Mouse (Mus musculus) layer of hippocampus, adult 2 months (tissue): ENCODE data around the gene Adra2a. TPM values are rescaled to one million over a fixed set of nuclear protein-coding genes. Genes with fewer than 3 reads are reported as not detected.

ENCODE experiments used
- DNase-seq, 2 experiments: peaks; one replicate each; pipeline ENCODE4 v3.0.0; 2022; ENCODE audit warnings: low spot score in 2 of 2
- H3K27ac ChIP-seq: fragments of 200-600 bp; 2 replicates; pipeline ENCODE4 v1.8.1; 2022
- H3K4me3 ChIP-seq: fragments of 200-600 bp; 2 replicates; pipeline ENCODE4 v1.8.1; 2022; ENCODE audit warnings: mild to moderate bottlenecking
- CTCF ChIP-seq: fragments of 200-600 bp; conservative IDR thresholded peaks from 2 replicates; pipeline ENCODE4 v1.8.1; 2022; ENCODE audit warnings: antibody characterized with exemption, mild to moderate bottlenecking, moderate library complexity
- long read RNA-seq, 2 experiments: library from polyadenylated mRNA; stranded (forward); transcript quantifications; one replicate each; pipeline ENCODE4 v2.0.0; 2021; ENCODE audit warnings: borderline mapping rate in 2 of 2
- total RNA-seq, 2 experiments: library from RNA; stranded (reverse); gene quantifications; 2 replicates each; pipeline ENCODE4 v1.2.3; 2021

Adra2a gene
- 10 to 100 TPM; 10.3 to 12.0 TPM for total RNA-seq
- long read RNA-seq, experiment 1, full-length matches to known transcripts: 6 of 8 reads
- long read RNA-seq, experiment 1, partial matches to known transcripts: 0 of 8 reads
- long read RNA-seq, experiment 1, other reads (novel, unspliced or antisense): 2 of 8 reads
- long read RNA-seq, experiment 2, full-length matches to known transcripts: 10 of 10 reads
- long read RNA-seq, experiment 2, partial matches to known transcripts: 0 of 10 reads
- long read RNA-seq, experiment 2, other reads (novel, unspliced or antisense): 0 of 10 reads

- no peak for DNase-seq
- Histone ChIP-seq H3K27ac (peak within 1 kb of the TSS; percentile 83), H3K4me3 (peak within 1 kb of the TSS; percentile 76)
- no peak for TF ChIP-seq CTCF
Measured at GRCm38 (mm10) chr19:54043851-54044250, at the start of gene Adra2a. Gene Adra2a, plus strand, starts transcription at chr19:54044151.

GRCm38 (mm10) chr19:53994276-53994675 is 49.7 kb upstream of the Adra2a start:
- no peak overlapping the region for H3K4me3 ChIP-seq
- no peak for TF ChIP-seq CTCF
- no peak for DNase-seq
- no peak overlapping the region for H3K27ac ChIP-seq

GRCm38 (mm10) chr19:54010973-54011372 is 33.0 kb upstream of the Adra2a start:
- Histone ChIP-seq H3K4me3 (no peak overlapping the region), H3K27ac (no peak overlapping the region)
- TF ChIP-seq CTCF: no peak
- no peak for DNase-seq

GRCm38 (mm10) chr19:54014999-54015398 is 29.0 kb upstream of the Adra2a start:
- DNase-seq: no peak
- no peak for TF ChIP-seq CTCF
- Histone ChIP-seq H3K4me3 (no peak overlapping the region), H3K27ac (no peak overlapping the region)

DNA sequence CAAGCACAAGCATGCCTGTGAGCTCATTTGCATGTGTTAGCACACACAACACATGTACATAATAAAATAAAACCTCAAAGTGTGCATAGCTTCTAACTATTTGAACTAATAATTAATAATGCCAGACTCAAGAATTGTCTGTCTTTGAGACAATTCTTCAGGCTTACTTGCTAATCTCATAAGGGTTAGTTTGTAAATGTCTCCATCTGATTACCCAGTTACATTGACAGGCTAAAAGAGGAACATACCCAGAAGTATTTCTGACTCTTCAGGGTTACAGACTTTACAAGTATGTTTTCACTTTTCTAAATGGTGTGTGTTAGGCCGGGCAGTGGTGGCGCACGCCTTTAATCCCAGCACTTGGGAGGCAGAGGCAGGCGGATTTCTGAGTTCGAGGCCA is 28.4 kb upstream of the Adra2a start:
- no peak for TF ChIP-seq CTCF
- Histone ChIP-seq H3K27ac (no peak overlapping the region), H3K4me3 (no peak overlapping the region)
- no peak for DNase-seq

- Histone ChIP-seq H3K27ac (no peak overlapping the region), H3K4me3 (no peak overlapping the region)
- DNase-seq: no peak
- TF ChIP-seq CTCF: no peak
Measured at GRCm38 (mm10) chr19:54035100-54035499, 8.9 kb upstream of the Adra2a start.

DNA sequence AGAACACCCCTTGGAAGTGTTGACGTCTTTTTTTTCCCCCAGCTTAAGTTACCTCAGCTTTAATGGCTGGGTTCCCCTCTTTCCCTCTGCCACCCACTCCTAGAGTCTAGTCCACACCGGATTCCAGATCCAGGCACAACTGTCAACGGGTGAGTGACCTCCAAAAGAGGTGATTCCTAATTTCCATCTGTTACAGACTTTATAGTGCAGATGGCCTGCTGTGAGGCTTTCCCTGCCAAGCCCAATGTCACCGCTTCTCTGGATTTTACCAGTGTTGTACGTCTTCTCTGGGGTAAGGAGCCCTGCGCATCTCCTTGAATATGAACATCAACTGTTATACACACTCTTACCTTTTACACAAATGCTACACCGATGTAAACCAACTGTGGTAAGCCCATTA is 4.5 kb upstream of the Adra2a start:
- no peak for DNase-seq
- no peak for TF ChIP-seq CTCF
- H3K27ac ChIP-seq: no peak overlapping the region
- no peak overlapping the region for H3K4me3 ChIP-seq

GRCm38 (mm10) chr19:54040356-54041028 is 3.5 kb upstream of the Adra2a start:
- no peak for TF ChIP-seq CTCF
- H3K27ac ChIP-seq: no peak overlapping the region
- no peak for DNase-seq
- no peak overlapping the region for H3K4me3 ChIP-seq

DNA sequence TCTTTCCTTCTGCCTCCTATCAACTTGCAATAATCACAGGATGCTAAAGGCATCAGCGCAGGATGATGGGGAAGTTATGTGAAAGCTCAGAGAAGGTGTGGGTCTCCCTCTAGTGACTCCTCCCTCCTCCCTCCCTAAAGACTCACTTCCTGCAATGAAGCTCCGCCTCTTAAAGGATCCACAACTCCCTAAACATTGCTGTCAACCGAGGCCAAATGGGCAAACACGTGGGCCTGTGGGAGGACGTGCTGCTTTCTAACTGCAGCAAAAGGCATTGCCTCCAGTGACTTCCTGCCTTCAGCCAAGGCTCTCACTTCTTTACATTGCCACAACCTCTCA is 3.0 kb upstream of the Adra2a start:
- H3K27ac ChIP-seq: no peak overlapping the region
- no peak overlapping the region for H3K4me3 ChIP-seq
- TF ChIP-seq CTCF: no peak
- DNase-seq: no peak

GRCm38 (mm10) chr19:54044507-54045371 is 788 bp downstream of the Adra2a start:
- peak; percentile 74 to 75 for DNase-seq
- peak; percentile 73 for TF ChIP-seq CTCF
- H3K4me3 ChIP-seq: peak overlapping the region; percentile 76
- peak overlapping the region; percentile 83 for H3K27ac ChIP-seq

DNA sequence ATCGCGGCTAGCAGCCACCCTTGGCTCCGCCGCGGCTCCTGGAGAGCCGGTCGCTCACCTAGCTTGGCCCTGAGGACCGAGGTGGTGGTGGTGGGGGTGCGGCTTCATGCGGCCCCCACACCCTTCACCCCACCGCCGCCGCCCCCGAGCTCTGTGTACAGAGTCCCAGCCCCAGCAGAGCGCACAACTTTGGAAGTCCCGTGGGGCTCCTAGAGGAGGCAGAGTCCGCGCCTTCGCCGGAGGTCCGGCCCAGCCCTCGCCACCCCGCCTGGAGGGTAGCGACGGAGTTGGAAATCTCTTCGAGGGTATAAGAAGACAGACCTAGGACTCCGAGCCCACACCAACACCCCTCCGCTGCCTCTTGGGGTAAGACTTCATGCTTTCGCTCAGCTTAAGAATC is 1.5 kb downstream of the Adra2a start:
- Histone ChIP-seq H3K4me3 (peak overlapping the region; percentile 76), H3K27ac (peak overlapping the region; percentile 83)
- DNase-seq: no peak
- TF ChIP-seq CTCF: no peak

- Histone ChIP-seq H3K4me3 (peak overlapping the region; percentile 76), H3K27ac (peak overlapping the region; percentile 83; the same call in 1 of the 2 replicates)
- TF ChIP-seq CTCF: no peak
- no peak for DNase-seq
Measured at GRCm38 (mm10) chr19:54045931-54046683, 2.2 kb downstream of the Adra2a start.
